Mouse (Mus musculus) forebrain, embryonic 16.5 days (tissue): ENCODE measurements at regions not wholly inside any gene's neighbourhood (a gene's known extent, or its start where the extent isn't known, plus 50 kb on each side); places are given as distances from the start of the nearest gene placed in this dataset.
A peak's percentile ranks its signal among the peaks of the same experiment; 100 is the strongest.

ENCODE experiments used
- ATAC-seq: fragments of 200-750 bp; cut with Nextera tagmentation; 2 replicates; pipeline ENCODE4 v1.8.0; 2017; ENCODE audit warnings: mild to moderate bottlenecking, moderate library complexity
- H3K27ac ChIP-seq: fragments of 300-500 bp; sonication (generic); 2 replicates; pipeline ENCODE4 v1.5.1; 2014; ENCODE audit warnings: low read length, control low read depth
- H3K27me3 ChIP-seq: fragments of 300-500 bp; sonication (generic); replicated peaks from 2 replicates; pipeline ENCODE4 v1.6.1; 2014; ENCODE audit warnings: low read length; ENCODE audit not compliant: control insufficient read depth, insufficient read depth
- H3K36me3 ChIP-seq: fragments of 300-500 bp; sonication (generic); 2 replicates; pipeline ENCODE4 v1.6.1; 2014; ENCODE audit not compliant: control insufficient read depth, insufficient read depth
- H3K4me1 ChIP-seq: fragments of 300-500 bp; sonication (generic); replicated peaks from 2 replicates; pipeline ENCODE4 v1.6.1; 2014; ENCODE audit warnings: low read length; ENCODE audit not compliant: control insufficient read depth, insufficient read depth
- H3K4me2 ChIP-seq: fragments of 300-500 bp; sonication (generic); 2 replicates; pipeline ENCODE4 v1.6.1; 2014; ENCODE audit warnings: mild to moderate bottlenecking, low read length, control low read depth
- H3K4me3 ChIP-seq: fragments of 300-500 bp; sonication (generic); replicated peaks from 2 replicates; pipeline ENCODE4 v1.5.1; 2014; ENCODE audit warnings: mild to moderate bottlenecking, low read length, control low read depth
- H3K9ac ChIP-seq: fragments of 300-500 bp; sonication (generic); replicated peaks from 2 replicates; pipeline ENCODE4 v1.6.1; 2014; ENCODE audit warnings: low read depth, low read length, control low read depth
- H3K9me3 ChIP-seq: fragments of 300-500 bp; sonication (generic); 2 replicates; pipeline ENCODE4 v1.6.1; 2016; ENCODE audit warnings: low read length; ENCODE audit not compliant: control insufficient read depth
- WGBS: fragments of 180-500 bp; shearing (Covaris S2); extraction: QIAGEN DNeasy Blood & Tissue Kit; methylation state at CpG from one replicate; pipeline ENCODE4 v1.1.7; 2014; 5-methylcytosine and 5-hydroxymethylcytosine counted together

GRCm38 (mm10) chr6:74206527-74206926 lies 737.1 kb upstream of the 4931417E11Rik start:
- H3K27me3 ChIP-seq, result no peaks in the 10 kb centered on the region
- no peak overlapping the region for H3K27ac ChIP-seq
- H3K4me1 ChIP-seq, result no peaks in the 10 kb centered on the region
- 74% methylated on average over 3 of the region's 3 CpGs for WGBS
- H3K9ac ChIP-seq, result no peak overlapping the region
- H3K4me3 ChIP-seq, result no peak overlapping the region
- H3K36me3 ChIP-seq, result no peaks in the 10 kb centered on the region
- no peak for ATAC-seq
- H3K9me3 ChIP-seq, result no peaks in the 10 kb centered on the region
- H3K4me2 ChIP-seq, result no peak overlapping the region

DNA sequence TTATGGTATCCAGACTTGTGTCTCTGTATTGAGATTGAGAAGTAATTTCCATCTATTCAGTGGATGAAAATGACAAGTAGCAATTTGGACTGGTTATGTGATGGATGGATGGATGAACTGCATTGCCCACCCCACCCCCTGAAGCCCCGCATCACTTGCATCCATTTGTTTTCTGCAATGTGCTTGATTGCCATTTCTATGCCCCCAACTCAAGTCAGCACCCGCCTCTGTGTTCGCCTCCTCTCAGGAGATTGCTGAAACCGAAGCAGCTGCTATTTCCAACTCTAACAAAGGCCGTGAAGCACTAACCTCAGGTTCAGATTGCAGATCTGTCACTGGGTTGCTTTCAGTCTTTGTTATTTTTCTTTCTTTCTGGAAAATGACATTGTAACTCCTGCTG lies 734.7 kb upstream of the 4931417E11Rik start:
- H3K27ac ChIP-seq, result no peak overlapping the region
- no peaks in the 10 kb centered on the region for H3K4me1 ChIP-seq
- H3K27me3 ChIP-seq, result no peaks in the 10 kb centered on the region
- H3K4me3 ChIP-seq, result no peak overlapping the region
- H3K9ac ChIP-seq, result no peak overlapping the region
- H3K4me2 ChIP-seq, result no peak overlapping the region
- no peaks in the 10 kb centered on the region for H3K36me3 ChIP-seq
- no peaks in the 10 kb centered on the region for H3K9me3 ChIP-seq
- 60% methylated on average over 5 of the region's 5 CpGs for WGBS
- peak; percentile 59 for ATAC-seq
